Mouse (Mus musculus): ENCODE data around the gene A430089I19Rik. TPM values are rescaled to one million over a fixed set of nuclear protein-coding genes. Genes with fewer than 3 reads are reported as not detected.
"Not testable (repeated sequence)": the region's sequence is repeated elsewhere in the genome, so short reads cannot be mapped to it uniquely, and the experiment has no call there.

The A430089I19Rik gene
- not detected in 2 replicates for polyA plus RNA-seq (2015; fragmentation: Nextera tagmentation; extraction: Ambion mirVana)

- H3K27ac ChIP-seq; H3K4me3 ChIP-seq (replicated peaks; ENCODE audit: low read depth, low read length); DNase-seq (ENCODE audit: low spot score); H3K9me3 ChIP-seq (replicated peaks; ENCODE audit: low read length); H3K27me3 ChIP-seq (ENCODE audit: insufficient read depth, low read length); H3K4me1 ChIP-seq (replicated peaks; ENCODE audit: insufficient read depth, low read length); H3K36me3 ChIP-seq (ENCODE audit: insufficient read depth, low read length); H3K4me2 ChIP-seq (ENCODE audit: low read length); ATAC-seq (replicated peaks; ENCODE audit: low FRiP score, low read depth); H3K9ac ChIP-seq (ENCODE audit: low read depth, low read length): not testable (repeated sequence)
- WGBS, result 89% methylated on average over 1 of the region's 1 CpGs
Measured at GRCm38 (mm10) chr5:94306696-94307095, at the start of gene A430089I19Rik. A430089I19Rik (minus strand) TSS chr5:94306796.

- not testable (repeated sequence) for H3K4me2 ChIP-seq (ENCODE audit: low read length); H3K27ac ChIP-seq; H3K4me1 ChIP-seq (replicated peaks; ENCODE audit: insufficient read depth, low read length); H3K9me3 ChIP-seq (replicated peaks; ENCODE audit: low read length); H3K27me3 ChIP-seq (ENCODE audit: insufficient read depth, low read length); H3K9ac ChIP-seq (ENCODE audit: low read depth, low read length); DNase-seq (ENCODE audit: low spot score); H3K36me3 ChIP-seq (ENCODE audit: insufficient read depth, low read length); H3K4me3 ChIP-seq (replicated peaks; ENCODE audit: low read depth, low read length); ATAC-seq (replicated peaks; ENCODE audit: low FRiP score, low read depth)
- WGBS, result no CpG with 5 or more reads among the region's 2 CpGs
Measured at GRCm38 (mm10) chr5:94339449-94339848, 32.9 kb upstream of the A430089I19Rik start, which contains the start of gene AA792892. AA792892 (plus strand) TSS chr5:94339749.

GRCm38 (mm10) chr5:94314135-94314534, 7.5 kb upstream of the A430089I19Rik start, which contains the start of gene Gm6502:
Gm6502 (plus strand) TSS chr5:94314435.
- DNase-seq (ENCODE audit: low spot score); H3K4me2 ChIP-seq (ENCODE audit: low read length): not testable (repeated sequence)
- WGBS, result no CpG with 5 or more reads among the region's 2 CpGs

More at GRCm38 (mm10) chr5:94314135-94314534, 7.5 kb upstream of the A430089I19Rik start, which contains the start of gene Gm6502:
- H3K4me1 ChIP-seq (replicated peaks; ENCODE audit: insufficient read depth, low read length); H3K9me3 ChIP-seq (replicated peaks; ENCODE audit: low read length); ATAC-seq (replicated peaks; ENCODE audit: low FRiP score, low read depth); H3K36me3 ChIP-seq (ENCODE audit: insufficient read depth, low read length); H3K9ac ChIP-seq (ENCODE audit: low read depth, low read length); H3K27me3 ChIP-seq (ENCODE audit: insufficient read depth, low read length); H3K4me3 ChIP-seq (replicated peaks; ENCODE audit: low read depth, low read length); H3K27ac ChIP-seq: not testable (repeated sequence)

Other genes starting within 250 kb of the A430089I19Rik start
- not detected in 2 replicates for gene BC061212, start 236.3 kb downstream of the A430089I19Rik start, polyA plus RNA-seq (2015; fragmentation: Nextera tagmentation; extraction: Ambion mirVana)
- not detected in 2 replicates for gene Gm6351, start 230.4 kb downstream of the A430089I19Rik start, polyA plus RNA-seq (2015; fragmentation: Nextera tagmentation; extraction: Ambion mirVana)
- gene Gm3106, start 88.8 kb downstream of the A430089I19Rik start, polyA plus RNA-seq (2015; fragmentation: Nextera tagmentation; extraction: Ambion mirVana), result not detected in 2 replicates
- gene Gm6502, start 7.6 kb upstream of the A430089I19Rik start, polyA plus RNA-seq (2015; fragmentation: Nextera tagmentation; extraction: Ambion mirVana), result not detected in 2 replicates
- gene AA792892, start 33.0 kb upstream of the A430089I19Rik start, polyA plus RNA-seq (2015; fragmentation: Nextera tagmentation; extraction: Ambion mirVana), result not detected in 2 replicates
- gene Gm7682, start 139.0 kb upstream of the A430089I19Rik start, polyA plus RNA-seq (2015; fragmentation: Nextera tagmentation; extraction: Ambion mirVana), result not detected in 2 replicates
- not detected in 2 replicates for gene Gm3139, start 219.5 kb upstream of the A430089I19Rik start, polyA plus RNA-seq (2015; fragmentation: Nextera tagmentation; extraction: Ambion mirVana)

Data from kidney, postnatal 0 days (tissue).